Mouse (Mus musculus) megakaryocyte progenitor cell, adult 5-6 weeks (primary cell): ENCODE measurements around the gene Sh3bp5. TPM values are rescaled to one million over a fixed set of nuclear protein-coding genes. Genes with fewer than 3 reads are reported as not detected.

Experiments used
- ATAC-seq: replicated peaks from 2 replicates; pipeline ENCODE4 v1.8.0; 2016; ENCODE audit warnings: mild to moderate bottlenecking, moderate TSS enrichment, inconsistent platforms; ENCODE audit not compliant: poor library complexity
- total RNA-seq, 2 experiments: library from RNA; stranded (forward) in 1 of 2; stranded (reverse) in 1 of 2; fragments of 157-497, 149-512 nt in 1 of 2; fragments of 200-1000 nt in 1 of 2; gene quantifications; 2 replicates each; pipeline versions ENCODE4 v1.2.3 to v1.2.4; 2015 to 2017

The Sh3bp5 gene
- total RNA-seq, 2 experiments from 2014 or later: 3.6 to 4.5 TPM

DNA sequence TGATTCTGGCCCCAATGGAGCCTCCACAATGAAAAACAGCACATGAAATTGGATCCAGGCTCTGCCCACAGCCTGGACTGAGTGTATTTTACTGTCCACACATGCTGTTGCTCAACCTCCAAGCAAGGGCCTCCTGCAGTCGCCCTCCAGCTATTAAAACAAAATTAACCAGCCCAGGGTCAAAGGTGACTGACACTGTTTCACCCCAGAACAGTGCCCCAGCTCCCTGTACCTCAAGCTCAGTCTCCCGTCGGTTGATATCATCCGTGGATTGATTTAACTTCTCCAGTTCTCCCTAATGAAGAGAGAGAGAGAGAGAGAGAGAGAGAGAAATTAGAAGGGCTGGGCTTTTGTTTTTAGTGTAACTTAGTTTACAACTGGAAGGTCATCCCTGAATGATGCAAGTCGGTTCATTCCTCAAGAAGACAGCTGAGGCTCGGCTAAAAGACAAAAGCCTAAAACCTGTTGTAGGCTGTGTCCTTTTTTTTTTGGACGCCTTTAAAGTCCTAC, 2.0 kb downstream of the Sh3bp5 start:
- ATAC-seq: no peak

DNA sequence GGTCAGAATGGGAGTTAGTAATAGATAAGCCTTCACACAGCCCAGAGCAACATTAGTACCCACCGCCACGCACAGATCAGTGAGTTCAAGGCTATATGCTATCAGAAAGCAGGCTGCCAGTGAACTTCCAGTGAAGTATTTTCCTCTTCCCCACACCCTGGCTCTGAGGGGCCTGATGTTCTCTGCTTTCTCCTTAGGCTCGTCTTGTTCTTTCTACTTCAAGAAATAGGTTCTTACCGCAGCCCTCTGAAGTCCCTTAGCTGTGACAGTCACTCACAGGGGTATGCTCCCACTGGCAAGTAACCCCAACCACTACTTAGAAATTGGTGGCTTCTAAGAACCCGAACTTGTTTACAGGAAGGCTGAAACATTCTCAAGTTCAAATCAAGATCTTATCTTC, 2.8 kb downstream of the Sh3bp5 start:
- ATAC-seq: no peak

- ATAC-seq: no peak
Observed at GRCm38 (mm10) chr14:31432424-31432823, 3.5 kb downstream of the Sh3bp5 start.

- no peak for ATAC-seq
Observed at GRCm38 (mm10) chr14:31431789-31432330, 4.0 kb downstream of the Sh3bp5 start.

GRCm38 (mm10) chr14:31429004-31429395, 6.9 kb downstream of the Sh3bp5 start:
- ATAC-seq: no peak

DNA sequence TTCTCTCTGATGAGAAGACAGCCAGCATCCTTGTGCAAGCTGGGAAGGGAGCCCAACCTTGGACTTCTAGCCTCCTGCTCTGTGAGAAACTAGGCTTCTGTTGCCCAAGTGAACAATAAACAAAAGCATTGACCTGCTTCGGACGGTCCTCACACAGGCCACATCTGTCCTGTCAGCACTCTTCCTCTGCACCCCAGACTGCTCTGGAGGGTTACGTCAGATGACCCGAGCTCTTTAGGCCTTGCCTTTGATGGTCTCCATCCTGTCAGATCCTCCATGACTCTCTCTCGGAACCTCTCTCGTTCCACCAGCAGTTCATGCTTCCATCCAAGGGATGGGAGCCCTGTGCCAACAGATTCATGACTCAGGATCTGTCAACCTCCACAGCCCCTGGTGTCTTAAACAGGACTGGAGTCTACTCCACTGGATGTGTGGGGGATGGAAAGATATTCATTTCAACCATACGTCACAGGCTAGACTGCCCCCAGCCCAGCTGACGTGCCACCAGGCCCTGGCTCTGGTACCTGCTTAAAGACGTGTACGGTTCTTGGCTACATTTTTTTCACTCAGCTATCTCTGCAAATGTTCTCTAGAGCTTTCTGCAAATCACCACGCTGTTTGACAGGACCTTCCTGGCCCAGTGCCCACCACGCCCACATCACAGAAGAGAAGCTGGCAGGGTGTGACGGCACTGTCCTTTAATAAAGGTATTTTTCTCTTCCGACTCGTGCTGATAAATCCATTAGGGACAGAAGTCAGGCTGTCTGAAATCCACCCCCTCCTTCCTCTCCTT, 7.5 kb downstream of the Sh3bp5 start:
- peak; percentile 74 for ATAC-seq

DNA sequence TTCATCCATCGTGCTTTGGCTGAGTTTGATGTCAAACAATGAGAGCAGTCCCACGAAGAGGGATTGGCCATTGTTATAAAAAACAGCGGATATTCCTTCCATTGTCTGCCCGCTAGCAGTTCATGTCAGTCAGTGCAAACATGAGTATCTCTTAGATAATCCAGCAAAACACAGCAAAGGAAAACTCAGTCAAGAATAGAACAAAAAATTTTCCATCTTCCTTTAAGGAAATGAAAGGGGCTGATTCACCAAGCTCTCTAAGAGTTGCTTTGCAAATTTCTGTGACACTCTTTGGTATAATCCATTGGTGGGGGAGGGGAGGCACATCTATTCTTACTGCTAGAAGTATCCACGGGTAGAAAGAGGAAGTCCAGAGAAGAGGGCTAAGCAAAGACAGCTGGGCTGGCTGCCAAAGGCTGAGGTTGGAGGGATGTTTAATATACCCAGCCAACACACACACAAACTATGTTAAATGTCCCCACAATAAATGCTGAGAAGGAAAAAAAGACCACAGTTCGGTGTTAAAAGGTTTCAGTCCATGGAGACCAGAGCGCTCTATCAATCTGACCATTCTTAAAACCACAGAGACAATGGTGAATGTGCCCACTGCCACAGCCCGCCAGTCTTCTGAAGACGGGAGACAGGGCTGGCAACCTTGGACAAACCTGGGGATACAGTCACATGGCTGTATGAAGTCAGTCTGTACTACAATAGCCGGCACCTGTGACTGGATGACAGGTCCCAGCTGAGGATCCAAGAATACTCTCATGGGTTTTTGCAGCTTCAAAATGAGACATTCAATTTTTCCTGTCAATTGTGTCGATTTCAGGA, 12.7 kb downstream of the Sh3bp5 start:
- peak; percentile 87 for ATAC-seq

GRCm38 (mm10) chr14:31422395-31422794, 13.5 kb downstream of the Sh3bp5 start:
- ATAC-seq: peak; percentile 55; the same call in 1 of the 2 replicates

DNA sequence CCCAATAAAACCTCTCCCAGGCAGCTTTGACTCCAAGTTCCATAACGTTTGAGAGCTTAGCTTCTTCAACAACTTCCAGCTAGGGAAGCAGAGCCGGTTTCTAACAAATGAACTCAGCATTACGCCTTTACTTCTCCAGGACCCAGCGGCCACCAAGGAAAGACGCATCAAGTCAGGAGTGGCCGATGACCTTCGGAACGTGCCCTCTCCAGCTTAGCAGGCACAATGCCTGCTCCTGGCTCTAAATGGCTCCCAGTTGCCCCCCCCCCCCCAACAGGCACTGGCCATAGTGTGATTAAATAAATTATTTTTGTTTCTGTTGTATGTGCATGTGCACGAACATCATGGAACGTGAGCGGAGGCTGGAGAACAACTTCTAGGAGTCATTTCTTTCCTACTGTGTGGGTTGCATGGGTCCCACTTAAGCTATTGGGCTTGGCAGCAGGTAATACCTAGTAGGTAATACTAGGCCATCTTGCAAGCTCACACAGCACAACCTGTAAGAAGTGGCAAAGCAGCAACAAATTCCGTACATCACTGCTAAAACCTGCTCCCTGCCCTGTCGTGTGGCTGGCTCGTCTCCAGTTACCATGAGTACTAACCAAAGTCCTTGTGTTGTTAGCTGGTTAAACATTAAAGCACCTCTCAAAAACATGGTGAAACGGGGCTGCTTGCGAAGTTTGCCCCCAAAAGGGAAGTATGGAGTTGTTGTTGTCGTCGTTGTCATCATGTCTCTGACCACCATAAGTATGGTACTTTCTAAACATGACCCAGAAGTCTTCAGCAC, 14.2 kb downstream of the Sh3bp5 start:
- no peak for ATAC-seq

- no peak for ATAC-seq
Observed at GRCm38 (mm10) chr14:31420985-31421384, 14.9 kb downstream of the Sh3bp5 start.

DNA sequence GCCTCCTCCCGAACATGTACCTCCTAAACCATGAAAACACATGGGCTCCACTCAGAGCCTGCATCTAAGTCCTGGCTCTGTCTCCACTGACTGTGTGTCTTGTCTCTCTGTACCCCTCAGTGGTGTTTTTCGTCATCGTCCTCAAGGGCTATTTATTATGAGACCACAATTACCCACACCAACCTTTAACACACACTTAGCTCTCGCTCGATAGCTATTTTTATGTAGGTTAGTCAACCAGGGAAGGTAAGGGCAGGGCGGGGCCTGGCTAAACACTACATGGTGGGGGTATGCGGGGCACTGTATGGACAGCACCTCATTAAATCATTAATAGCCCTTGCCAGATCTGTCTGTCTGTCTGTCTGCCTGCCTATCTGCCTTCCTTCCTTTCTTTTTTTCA, 15.3 kb downstream of the Sh3bp5 start:
- ATAC-seq: no peak

DNA sequence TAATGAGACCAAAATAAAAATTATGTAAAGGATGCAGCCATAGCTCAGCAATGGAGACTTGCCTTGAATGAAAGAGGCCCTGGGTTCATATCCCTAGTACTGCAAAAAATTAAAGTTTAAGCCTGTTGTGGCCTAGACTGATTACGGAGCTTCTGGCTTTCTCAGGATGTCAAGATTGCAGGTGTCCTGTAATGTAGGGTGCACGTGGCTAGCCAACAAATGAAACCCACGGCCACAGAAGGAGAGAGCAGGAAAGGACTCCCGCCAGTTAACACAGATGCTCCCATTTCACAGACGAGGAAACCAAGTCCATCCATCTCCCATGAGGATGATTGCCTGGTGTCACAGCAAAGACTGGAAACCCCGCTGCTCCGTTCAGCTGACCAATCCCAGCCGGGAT, 15.7 kb downstream of the Sh3bp5 start:
- ATAC-seq: no peak

DNA sequence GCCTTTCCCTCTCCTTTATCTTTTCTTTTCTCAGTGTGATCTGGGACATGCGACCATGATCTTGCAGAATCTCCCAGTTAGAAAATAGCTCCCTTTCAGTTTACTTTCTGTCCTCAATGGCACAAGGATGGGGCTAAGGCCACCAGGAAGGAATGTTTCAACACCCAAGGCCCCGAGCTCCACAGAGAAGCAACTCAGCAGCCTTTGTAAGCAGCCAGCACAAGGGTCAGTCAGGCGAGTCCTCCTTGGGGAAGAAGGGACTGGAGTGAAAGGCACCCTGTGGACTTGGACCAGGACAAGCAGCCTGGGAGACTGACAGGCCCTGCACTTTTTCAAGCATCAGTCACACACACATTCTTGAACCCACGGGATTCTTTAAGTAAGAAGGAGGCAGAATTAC, 16.6 kb downstream of the Sh3bp5 start:
- ATAC-seq: no peak

GRCm38 (mm10) chr14:31416835-31417549, 18.9 kb downstream of the Sh3bp5 start:
- ATAC-seq: no peak

DNA sequence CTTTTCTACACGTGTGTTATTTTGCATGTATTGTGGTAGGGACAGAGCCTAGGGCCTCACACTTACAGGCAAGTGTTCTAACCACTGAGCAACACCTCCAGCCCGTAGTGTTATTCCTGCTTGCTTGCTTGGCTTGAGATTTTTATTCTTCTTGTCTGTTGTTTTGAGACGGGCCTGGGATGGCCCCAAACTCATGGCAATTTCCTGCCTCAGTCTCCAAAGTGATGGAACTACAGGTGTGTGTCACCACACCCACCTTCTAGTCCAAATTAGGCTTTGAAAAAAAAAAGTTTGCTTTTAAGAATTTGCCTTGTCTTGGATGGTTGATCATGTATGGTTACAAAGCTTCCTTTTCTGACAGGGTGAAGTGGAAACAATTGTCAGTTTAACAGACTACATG, 19.5 kb downstream of the Sh3bp5 start:
- ATAC-seq: no peak

DNA sequence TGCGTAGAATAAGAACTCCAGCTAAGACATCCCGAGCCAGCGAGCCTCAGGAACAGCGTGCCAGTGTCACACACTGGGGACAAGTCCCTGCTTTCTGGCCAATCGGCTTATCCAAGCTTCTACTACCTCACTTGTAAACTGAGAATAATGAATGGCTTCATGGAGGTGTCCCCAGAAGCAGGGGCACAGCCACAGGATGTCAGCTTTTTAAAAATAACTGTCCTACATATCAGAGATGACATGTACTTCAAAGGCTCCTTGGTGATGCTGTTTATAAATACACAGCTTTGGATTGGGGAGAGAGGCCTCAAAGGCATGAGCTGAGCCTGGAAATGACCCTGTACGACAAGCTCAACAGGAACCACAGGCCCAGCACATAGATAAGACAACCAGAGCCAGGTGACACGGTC, 20.9 kb downstream of the Sh3bp5 start:
- no peak for ATAC-seq

GRCm38 (mm10) chr14:31414235-31414966, 21.5 kb downstream of the Sh3bp5 start:
- ATAC-seq: no peak

GRCm38 (mm10) chr14:31413475-31414086, 22.3 kb downstream of the Sh3bp5 start:
- ATAC-seq: peak; percentile 78

DNA sequence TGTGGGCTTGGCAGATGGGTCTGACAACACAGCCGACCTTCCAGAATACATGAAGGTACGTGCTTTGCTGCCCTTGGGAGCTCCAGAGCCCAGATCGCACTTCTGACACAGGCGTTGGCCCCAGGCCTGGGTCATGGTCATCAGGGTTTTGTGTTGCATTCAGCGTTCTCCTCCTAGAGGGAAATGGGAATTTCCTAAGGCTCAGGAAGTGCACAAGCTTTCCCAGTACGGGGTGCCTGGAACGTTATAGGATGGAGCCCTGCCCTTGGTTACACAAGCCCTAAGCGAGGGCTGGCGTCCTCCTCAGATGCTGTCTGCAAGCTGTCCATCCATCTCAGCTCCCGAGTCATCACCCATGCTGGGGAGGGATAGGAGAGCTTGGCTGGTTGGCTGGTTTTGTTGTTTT, 23.2 kb downstream of the Sh3bp5 start:
- no peak for ATAC-seq
